Comparison of ENCODE assay signal across 8 mouse cellular contexts in the genomic region with DNA sequence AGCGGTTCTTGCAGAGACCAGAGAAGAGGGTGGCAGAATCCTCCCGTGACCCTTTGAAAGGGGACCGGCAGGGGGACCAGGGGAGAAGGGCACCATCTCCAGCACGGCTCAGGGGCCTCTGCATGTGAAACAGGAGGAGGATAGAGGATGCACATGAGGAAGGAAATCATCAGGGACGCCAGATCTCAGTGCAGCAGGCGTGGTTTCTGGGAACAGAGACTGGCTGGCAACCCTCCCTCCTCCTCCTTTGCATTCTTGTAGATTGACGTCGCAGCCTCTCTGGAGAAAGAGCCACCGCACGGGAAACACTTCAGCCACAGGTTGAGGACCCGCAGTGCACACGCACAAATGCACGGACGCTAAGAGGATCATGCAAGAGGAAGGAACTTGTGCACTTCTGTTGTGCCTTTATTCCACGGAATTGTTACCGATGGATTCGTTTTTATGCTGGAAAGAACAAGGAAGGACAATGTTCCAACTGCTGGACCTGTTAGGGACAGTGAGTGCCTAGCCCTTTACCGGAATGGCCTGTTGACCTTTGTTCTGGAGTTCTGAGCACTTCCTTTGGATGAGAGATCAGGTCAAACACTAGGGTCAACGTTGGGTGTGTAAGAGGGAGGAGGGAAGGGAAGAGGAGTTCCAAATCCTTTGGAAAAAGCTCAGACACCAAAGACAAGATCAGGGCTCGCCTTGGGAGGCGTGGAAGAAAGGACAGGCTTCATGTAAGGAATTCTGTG. TPM values are rescaled to one million over a fixed set of nuclear protein-coding genes. Genes with fewer than 3 reads are reported as not detected.
DNase-seq lines count a peak whose midpoint lies in the region; ATAC-seq lines count a peak whose summit lies in the region.

No protein-coding gene starts in this region.

- whole genome bisulfite sequencing in limb, embryonic 15.5 days = 33% methylated on average over 21 of the region's 21 CpGs

- peak; percentile 29 for DNase-seq in gastrocnemius, adult 18-20 months (ENCODE audit: low spot score)
- DNase-seq in gastrocnemius, adult 8-10 months (ENCODE audit: low spot score in 2 of 2) = no peak
- DNase-seq in c-Kit-positive CD71-negative TER-119-negative erythroid progenitor cells, embryonic 14.5 days (ENCODE audit: low read depth) = peak; percentile 34
- DNase-seq in heart, postnatal 14 days = peak; percentile 45
- DNase-seq in retina, embryonic 14.5 days (ENCODE audit: low spot score) = peak; percentile 56
- DNase-seq in right cerebral cortex, postnatal 4 days = no peak
- no peak for DNase-seq in frontal cortex, postnatal 36 days (ENCODE audit: low spot score in 2 of 2)

- peaks cover 5% of the 10 kb centered on the region for H3K4me1 ChIP-seq in limb, embryonic 15.5 days

- H3K9me3 ChIP-seq in limb, embryonic 15.5 days = no peaks in the 10 kb centered on the region

- no peaks in the 10 kb centered on the region for H3K27me3 ChIP-seq in limb, embryonic 15.5 days

- H3K4me2 ChIP-seq in limb, embryonic 15.5 days = peak overlapping the region; percentile 10; the same call in 1 of the 2 replicates

- no peak overlapping the region for H3K27ac ChIP-seq in limb, embryonic 15.5 days

- no peak overlapping the region; the same call in 1 of the 2 replicates for H3K4me3 ChIP-seq in limb, embryonic 15.5 days

- H3K36me3 ChIP-seq in limb, embryonic 15.5 days = no peaks in the 10 kb centered on the region

- H3K9ac ChIP-seq in limb, embryonic 15.5 days = no peak overlapping the region

- no peak for ATAC-seq in limb, embryonic 15.5 days (ENCODE audit: insufficient number of reproducible peaks, low FRiP score, low TSS enrichment, low read depth)

- intact Hi-C loops in heart, postnatal 14 days (cut with DNase I) = no loop called here

RNA-seq across cellular contexts. Expression of gene Sptlc2, which starts 19.9 kb away (rescaled TPM):
- total RNA-seq in gastrocnemius, adult 18-20 months (2021) = 1 to 10 TPM; 7.9 to 10.0 TPM
- 1 to 10 TPM; 4.7 to 5.6 (median 5.3) TPM for total RNA-seq in gastrocnemius, adult 8-10 months (2022)
- total RNA-seq in heart, postnatal 14 days (2021) = 10 to 100 TPM; 39.4 to 43.5 TPM
- 82.1 and 83.7 TPM in 2 replicates for polyA plus RNA-seq in limb, embryonic 15.5 days (2015; fragmentation: Nextera tagmentation; extraction: Ambion mirVana)

RNA-seq across cellular contexts. Expression of gene Slirp, which starts 35.7 kb away (rescaled TPM):
- 100 to 1,000 TPM; 159 to 162 TPM for total RNA-seq in gastrocnemius, adult 18-20 months (2021)
- 100 to 1,000 TPM; 143 to 183 (median 163) TPM for total RNA-seq in gastrocnemius, adult 8-10 months (2022)
- total RNA-seq in heart, postnatal 14 days (2021) = 100 to 1,000 TPM; 140 to 162 TPM
- 242 and 296 TPM in 2 replicates for polyA plus RNA-seq in limb, embryonic 15.5 days (2015; fragmentation: Nextera tagmentation; extraction: Ambion mirVana)

RNA-seq across cellular contexts. Expression of gene Alkbh1, which starts 35.8 kb away (rescaled TPM):
- 1 to 10 TPM; 4.1 to 5.5 TPM for total RNA-seq in gastrocnemius, adult 18-20 months (2021)
- 1 to 10 TPM; 4.2 to 6.2 (median 5.3) TPM for total RNA-seq in gastrocnemius, adult 8-10 months (2022)
- total RNA-seq in heart, postnatal 14 days (2021) = 10 to 100 TPM; 11.2 to 12.9 TPM
- polyA plus RNA-seq in limb, embryonic 15.5 days (2015; fragmentation: Nextera tagmentation; extraction: Ambion mirVana) = 53.2 and 66.1 TPM in 2 replicates

Comparison
In these comparisons a context has a peak if more than half of its experiments do, and no peak if none do; other contexts are left out.
1. DNase-seq: peak in gastrocnemius, adult 18-20 months (single experiment), c-Kit-positive CD71-negative TER-119-negative erythroid progenitor cells, embryonic 14.5 days (single experiment), heart, postnatal 14 days (2 of 2) and retina, embryonic 14.5 days (single experiment); none in gastrocnemius, adult 8-10 months (0 of 2), right cerebral cortex, postnatal 4 days (single experiment) and frontal cortex, postnatal 36 days (0 of 2).